Mouse (Mus musculus): ENCODE data around the gene Ndnf.

GRCm38 (mm10) chr6:65758214-65758613 is 86.8 kb downstream of the Ndnf start:
- TF ChIP-seq CTCF (IDR thresholded peaks at IDR 0.05; ENCODE audit: low read depth, low read length): no peak
- TF ChIP-seq POLR2A (IDR thresholded peaks at IDR 0.05; ENCODE audit: borderline replicate concordance, low read depth, low read length): no peak

All from bone marrow macrophage, adult 2 months (primary cell).